Mouse (Mus musculus) MEL-GATA-1-ER (cell line): ENCODE results near the gene Kcne4.
"Not testable (repeated sequence)": the region's sequence is repeated elsewhere in the genome, so short reads cannot be mapped to it uniquely, and the experiment has no call there.

Source experiments
- DNase-seq: peaks from one replicate; pipeline ENCODE4 v3.0.0-alpha.2; 2012; ENCODE audit warnings: low read depth; ENCODE audit errors: extremely low read depth

Kcne4 gene

GRCm38 (mm10) chr1:78816639-78817038 lies at the start of gene Kcne4:
Kcne4 (plus strand) TSS chr1:78816758.
- DNase-seq: no peak

GRCm38 (mm10) chr1:78781899-78782298 lies 34.7 kb upstream of the Kcne4 start:
- DNase-seq: no peak

GRCm38 (mm10) chr1:78784936-78785335 lies 31.6 kb upstream of the Kcne4 start:
- DNase-seq: not testable (repeated sequence)

GRCm38 (mm10) chr1:78789744-78790143 lies 26.8 kb upstream of the Kcne4 start:
- no peak for DNase-seq

- DNase-seq: no peak
Measured at GRCm38 (mm10) chr1:78807428-78807827, 9.1 kb upstream of the Kcne4 start.

GRCm38 (mm10) chr1:78809819-78810218 lies 6.7 kb upstream of the Kcne4 start:
- no peak for DNase-seq

- DNase-seq: no peak
Measured at GRCm38 (mm10) chr1:78810904-78811303, 5.7 kb upstream of the Kcne4 start.

- DNase-seq: no peak
Measured at GRCm38 (mm10) chr1:78811975-78812490, 4.5 kb upstream of the Kcne4 start.

- DNase-seq: no peak
Measured at GRCm38 (mm10) chr1:78817756-78818155, 1.2 kb downstream of the Kcne4 start.

- DNase-seq: no peak
Measured at GRCm38 (mm10) chr1:78818630-78819526, 2.3 kb downstream of the Kcne4 start.

- DNase-seq: no peak
Measured at GRCm38 (mm10) chr1:78819592-78819991, 3.0 kb downstream of the Kcne4 start.

- no peak for DNase-seq
Measured at GRCm38 (mm10) chr1:78820176-78820575, 3.6 kb downstream of the Kcne4 start.

- no peak for DNase-seq
Measured at GRCm38 (mm10) chr1:78821111-78821510, 4.6 kb downstream of the Kcne4 start.

- DNase-seq: no peak
Measured at GRCm38 (mm10) chr1:78821733-78822430, 5.3 kb downstream of the Kcne4 start.

- no peak for DNase-seq
Measured at GRCm38 (mm10) chr1:78825246-78825645, 8.7 kb downstream of the Kcne4 start.

GRCm38 (mm10) chr1:78838468-78838867 lies 21.9 kb downstream of the Kcne4 start:
- no peak for DNase-seq

- DNase-seq: no peak
Measured at GRCm38 (mm10) chr1:78840769-78841168, 24.2 kb downstream of the Kcne4 start.

GRCm38 (mm10) chr1:78845661-78846060 lies 29.1 kb downstream of the Kcne4 start:
- DNase-seq: no peak

GRCm38 (mm10) chr1:78846471-78846870 lies 29.9 kb downstream of the Kcne4 start:
- DNase-seq: no peak

GRCm38 (mm10) chr1:78852408-78853093 lies 36.0 kb downstream of the Kcne4 start:
- DNase-seq: no peak

GRCm38 (mm10) chr1:78853094-78853445 lies 36.5 kb downstream of the Kcne4 start:
- DNase-seq: no peak

- DNase-seq: no peak
Measured at GRCm38 (mm10) chr1:78854306-78854705, 37.7 kb downstream of the Kcne4 start.
